Mouse (Mus musculus) A20 (cell line): ENCODE measurements around the gene Gm15517.

Source experiments
- DNase-seq: peaks from one replicate; pipeline ENCODE4 v3.0.0-alpha.2; 2011; ENCODE audit warnings: low read depth, low spot score

The Gm15517 gene

GRCm38 (mm10) chr7:44309475-44310284 lies 48.4 kb downstream of the Gm15517 start, which contains the start of gene Shank1:
Gene Shank1 (plus strand): TSS chr7:44310253.
- DNase-seq, result no peak

GRCm38 (mm10) chr7:44310285-44310877 lies 49.1 kb downstream of the Gm15517 start:
- DNase-seq, result peak; percentile 36

GRCm38 (mm10) chr7:44310878-44311712 lies 49.8 kb downstream of the Gm15517 start:
- peak; percentile 54 for DNase-seq
